Mouse (Mus musculus): ENCODE measurements at regions not wholly inside any gene's neighbourhood (a gene's known extent, or its start where the extent isn't known, plus 50 kb on each side); places are given as distances from the start of the nearest gene placed in this dataset.

DNA sequence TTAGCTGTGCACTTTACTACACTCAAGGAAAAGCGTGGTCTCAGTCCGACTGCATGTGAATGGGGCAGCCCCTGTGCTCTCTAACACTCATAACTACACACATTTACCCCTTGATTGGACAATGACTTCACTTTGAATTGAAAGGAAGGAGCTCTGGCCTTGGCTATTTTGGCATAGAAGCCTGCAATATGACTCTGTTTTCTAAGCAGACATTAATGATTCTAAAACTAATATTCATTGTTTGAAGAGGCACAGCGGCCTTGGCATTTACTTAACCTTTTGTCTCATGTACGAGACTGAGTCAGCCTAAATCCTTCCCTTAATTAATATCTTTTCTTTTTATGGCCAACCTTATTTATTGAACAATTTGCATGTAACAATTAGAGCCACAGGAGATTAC is 879.9 kb downstream of the 5730522E02Rik start:
- TF ChIP-seq ZNF384 (IDR thresholded peaks at IDR 0.05; ENCODE audit: low read depth, low read length) (no peak), HCFC1 (IDR thresholded peaks at IDR 0.05; ENCODE audit: borderline replicate concordance, insufficient read depth, low read length) (no peak), ZC3H11A (IDR thresholded peaks at IDR 0.05; ENCODE audit: borderline replicate concordance, low read depth, low read length) (no peak), CHD2 (IDR thresholded peaks at IDR 0.05; ENCODE audit: low read depth, low read length) (no peak), MAFK (IDR thresholded peaks at IDR 0.05; ENCODE audit: insufficient read depth, low read depth, low read length) (no peak)

Data from ES-E14 (cell line).